ENCODE assay signal across 1 mouse cellular context in genomic region chr13:83450820-83451219, GRCm38 (mm10).
TF ChIP-seq lines count a peak whose summit lies in the region.

No protein-coding gene starts in this region.

TF ChIP-seq in MEL, 35 proteins besides CTCF, POLR2A, EP300 and RAD21 (continued from another document):
- TF ChIP-seq TAL1 (IDR thresholded peaks at IDR 0.05; ENCODE audit: low read length) (no peak), ZNF384 (IDR thresholded peaks at IDR 0.05; ENCODE audit: low read depth, low read length) (no peak)
TF ChIP-seq in MEL: peak in this region for 0.
